Mouse (Mus musculus) forebrain, embryonic 13.5 days (tissue): ENCODE results near the gene Ap4s1. TPM values are rescaled to one million over a fixed set of nuclear protein-coding genes. Genes with fewer than 3 reads are reported as not detected.

Source experiments
- ATAC-seq: fragments of 200-750 bp; cut with Nextera tagmentation; 2 replicates; pipeline ENCODE4 v1.8.0; 2017
- H3K27ac ChIP-seq: fragments of 300-500 bp; sonication (generic); 2 replicates; pipeline ENCODE4 v1.5.1; 2015; ENCODE audit warnings: inconsistent platforms, mild to moderate bottlenecking, moderate library complexity
- H3K27me3 ChIP-seq: fragments of 300-500 bp; sonication (generic); 2 replicates; pipeline ENCODE4 v1.6.1; 2015; ENCODE audit warnings: mild to moderate bottlenecking, inconsistent platforms
- H3K36me3 ChIP-seq: fragments of 300-500 bp; sonication (generic); 2 replicates; pipeline ENCODE4 v1.6.1; 2015; ENCODE audit warnings: mild to moderate bottlenecking, inconsistent platforms; ENCODE audit not compliant: poor library complexity, severe bottlenecking
- H3K4me1 ChIP-seq: fragments of 300-500 bp; sonication (generic); 2 replicates; pipeline ENCODE4 v1.6.1; 2015; ENCODE audit warnings: inconsistent platforms
- H3K4me2 ChIP-seq: fragments of 300-500 bp; sonication (generic); 2 replicates; pipeline ENCODE4 v1.6.1; 2015; ENCODE audit warnings: inconsistent platforms, mild to moderate bottlenecking, moderate library complexity
- H3K4me3 ChIP-seq: fragments of 300-500 bp; sonication (generic); 2 replicates; pipeline ENCODE4 v1.5.1; 2015; ENCODE audit warnings: mild to moderate bottlenecking, inconsistent platforms
- H3K9ac ChIP-seq: fragments of 300-500 bp; sonication (generic); 2 replicates; pipeline ENCODE4 v1.6.1; 2015; ENCODE audit warnings: mild to moderate bottlenecking, inconsistent platforms
- H3K9me3 ChIP-seq: fragments of 300-500 bp; sonication (generic); replicated peaks from 2 replicates; pipeline ENCODE4 v1.6.1; 2016; ENCODE audit warnings: inconsistent platforms
- WGBS: fragments of 180-500 bp; shearing (Covaris S2); methylation state at CpG from one replicate; pipeline ENCODE4 v1.1.7; 2015; 5-methylcytosine and 5-hydroxymethylcytosine counted together
- polyA plus RNA-seq: library from polyadenylated mRNA; unstranded; fragments of >200 nt; fragmentation: Nextera tagmentation; extraction: Ambion mirVana; gene quantifications from 2 replicates; pipeline ENCODE4 v1.2.1, GENCODE M21; 2015

Gene Ap4s1
- polyA plus RNA-seq, 1 experiment from 2014 or later = 52.9 TPM

DNA sequence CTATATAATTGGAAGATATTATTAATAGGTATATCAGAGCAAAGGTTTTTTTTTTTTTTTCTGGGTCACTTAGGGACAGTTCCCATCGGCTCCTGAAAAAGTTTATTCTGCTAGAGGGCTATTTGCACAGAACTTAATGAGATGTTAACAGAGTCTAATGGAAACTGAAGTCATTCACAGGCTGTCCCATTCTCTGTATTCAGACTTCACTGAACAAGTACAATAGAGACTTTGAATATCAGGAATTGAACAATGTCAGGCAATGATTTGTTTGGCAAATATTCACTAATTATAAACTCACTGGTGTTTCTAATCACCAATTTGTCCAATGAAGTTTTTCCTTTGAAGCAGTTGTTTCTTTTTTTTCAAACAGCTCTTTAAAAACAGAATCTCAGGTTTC is 46.0 kb downstream of the Ap4s1 start:
- Histone ChIP-seq H3K4me3 (no peak overlapping the region), H3K4me1 (0 out of 2 replicates have a peak, but pooled peaks cover 9% of the 10 kb centered on the region), H3K9ac (no peak overlapping the region), H3K9me3 (no peaks in the 10 kb centered on the region), H3K36me3 (peaks cover 8% of the 10 kb centered on the region), H3K4me2 (no peak overlapping the region), H3K27me3 (peaks cover 21% of the 10 kb centered on the region), H3K27ac (no peak overlapping the region)
- 3% methylated on average over 1 of the region's 1 CpGs for WGBS
- ATAC-seq = peak; percentile 76; the same call in 1 of the 2 replicates

DNA sequence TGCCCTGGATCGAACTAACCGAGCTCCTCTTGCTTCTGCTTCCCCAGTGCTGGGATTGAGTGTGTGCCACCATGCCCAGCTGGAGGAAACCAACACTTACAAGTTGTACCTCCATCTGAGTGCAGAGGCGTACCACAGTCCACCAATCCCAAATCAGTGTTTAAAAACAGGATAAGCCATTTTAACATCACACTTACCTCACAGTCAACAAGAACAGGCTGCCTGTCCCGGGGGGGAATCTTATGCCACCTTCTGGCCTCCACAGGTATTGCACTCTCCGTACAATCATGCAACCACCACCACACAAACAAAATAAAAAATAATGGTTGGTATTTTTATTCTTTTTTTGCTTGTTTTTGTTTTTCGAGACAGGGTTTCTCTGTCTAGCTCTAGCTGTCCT is 50.9 kb downstream of the Ap4s1 start:
- H3K9me3 ChIP-seq = no peaks in the 10 kb centered on the region
- H3K36me3 ChIP-seq = peaks cover 46% of the 10 kb centered on the region
- no peak overlapping the region for H3K9ac ChIP-seq
- H3K27me3 ChIP-seq = no peaks in the 10 kb centered on the region
- H3K4me2 ChIP-seq = no peak overlapping the region
- H3K4me3 ChIP-seq = no peak overlapping the region
- 0 out of 2 replicates have a peak, but pooled peaks cover 2% of the 10 kb centered on the region for H3K4me1 ChIP-seq
- no peak overlapping the region for H3K27ac ChIP-seq
- WGBS = 87% methylated on average over 6 of the region's 6 CpGs
- ATAC-seq = 0 out of 2 replicates have a peak, but pooled peaks have one; percentile 25

DNA sequence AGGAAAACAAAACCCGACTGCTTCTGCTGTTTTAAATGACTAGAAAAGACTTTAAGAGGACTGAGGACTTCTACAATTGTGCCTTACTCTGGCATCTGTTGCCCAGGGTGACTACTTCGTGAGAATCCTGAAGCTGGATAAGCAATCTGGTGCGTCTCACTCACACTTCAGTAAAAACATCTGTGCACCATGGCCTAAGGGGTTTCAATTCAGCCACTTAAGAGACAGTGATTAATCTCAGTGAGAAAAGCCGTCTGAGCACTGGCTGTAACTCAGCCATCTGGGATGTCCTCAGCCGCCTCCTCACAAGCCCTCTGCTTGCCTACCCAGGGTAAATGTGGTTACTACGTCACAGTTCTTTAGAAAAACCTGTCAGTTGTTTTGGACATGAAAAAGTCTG is 54.1 kb downstream of the Ap4s1 start:
- no peak overlapping the region for H3K4me2 ChIP-seq
- H3K27ac ChIP-seq = no peak overlapping the region
- WGBS = 66% methylated on average over 6 of the region's 6 CpGs
- no peak overlapping the region for H3K4me3 ChIP-seq
- no peaks in the 10 kb centered on the region for H3K27me3 ChIP-seq
- H3K4me1 ChIP-seq = no peaks in the 10 kb centered on the region
- H3K36me3 ChIP-seq = peaks cover 72% of the 10 kb centered on the region
- no peaks in the 10 kb centered on the region for H3K9me3 ChIP-seq
- no peak overlapping the region for H3K9ac ChIP-seq
- peak; percentile 30; the same call in 1 of the 2 replicates for ATAC-seq

DNA sequence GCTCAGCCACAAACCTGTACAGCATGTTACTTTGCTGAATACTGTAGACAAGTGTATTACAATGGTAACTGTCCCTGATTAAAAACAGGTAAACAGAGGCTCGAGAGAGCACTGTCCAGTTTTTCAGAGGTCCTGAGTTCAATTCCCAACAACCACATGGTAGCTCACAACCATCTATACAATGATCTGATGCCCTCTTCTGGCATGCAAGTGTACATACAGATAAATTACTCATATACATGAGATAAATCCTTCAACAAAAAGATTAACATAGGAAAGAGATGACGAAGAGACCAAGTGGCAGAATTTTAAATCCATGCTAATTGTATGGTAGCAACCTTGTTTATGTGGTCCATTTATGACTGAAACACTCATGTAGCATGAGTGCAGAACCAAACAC is 56.5 kb downstream of the Ap4s1 start:
- Histone ChIP-seq H3K27me3 (no peaks in the 10 kb centered on the region), H3K9ac (no peak overlapping the region), H3K9me3 (no peaks in the 10 kb centered on the region), H3K4me1 (no peaks in the 10 kb centered on the region), H3K36me3 (peaks cover 88% of the 10 kb centered on the region), H3K27ac (no peak overlapping the region), H3K4me3 (no peak overlapping the region), H3K4me2 (no peak overlapping the region)
- WGBS = 87% methylated on average over 2 of the region's 2 CpGs
- ATAC-seq = no peak

DNA sequence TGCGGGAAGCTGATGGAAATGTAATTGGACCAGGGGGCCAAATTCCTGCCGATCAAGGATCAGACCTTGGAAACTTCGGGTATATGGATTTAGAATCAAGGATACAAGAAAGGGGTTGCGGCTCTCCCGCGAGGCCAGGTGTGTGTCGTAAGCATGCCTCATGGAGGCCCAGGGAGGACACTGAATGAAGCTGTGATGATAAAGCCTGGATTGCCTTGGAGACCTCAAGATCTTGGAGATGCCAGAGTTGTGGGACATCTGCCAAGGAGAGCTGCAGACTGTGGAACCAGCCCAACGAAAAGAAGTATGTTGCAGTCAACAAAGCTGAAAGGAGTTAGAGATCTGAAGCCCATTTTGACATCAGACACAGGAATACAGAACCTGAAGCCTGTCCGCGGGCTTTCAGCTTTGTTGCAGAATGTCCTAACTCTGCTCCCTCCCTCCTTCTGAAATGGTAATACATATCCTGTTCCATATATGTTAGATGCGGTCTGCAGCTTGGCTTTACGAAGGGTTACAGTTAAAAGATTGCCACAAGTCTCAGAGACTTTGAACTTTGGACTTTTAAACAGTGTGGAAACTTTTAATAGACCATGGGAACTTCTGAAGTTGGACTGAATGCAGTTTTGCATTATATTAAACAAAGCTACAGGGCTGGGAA is 65.2 kb downstream of the Ap4s1 start:
- 96% methylated on average over 12 of the region's 12 CpGs for WGBS

DNA sequence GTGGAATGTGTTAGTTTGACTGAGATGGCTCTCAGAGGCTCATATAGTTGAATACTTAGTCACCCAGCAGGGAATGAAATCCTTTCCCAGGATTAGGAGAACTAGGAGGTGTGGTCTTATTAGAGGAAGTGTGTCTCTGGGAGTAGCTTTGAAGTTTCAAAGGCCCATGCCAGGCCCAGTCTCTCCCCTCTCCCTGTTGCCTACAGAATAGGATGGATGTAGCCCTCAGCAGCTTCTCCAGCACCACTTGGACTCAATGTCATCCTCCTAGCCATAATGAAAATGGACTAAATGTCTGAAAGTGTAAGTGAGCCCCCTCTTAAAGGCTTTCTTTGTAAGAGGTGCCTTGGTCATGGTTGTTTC is 65.7 kb downstream of the Ap4s1 start:
- H3K9me3 ChIP-seq = no peaks in the 10 kb centered on the region
- H3K27me3 ChIP-seq = no peaks in the 10 kb centered on the region
- ATAC-seq = no peak
- H3K36me3 ChIP-seq = peaks cover 82% of the 10 kb centered on the region
- no peak overlapping the region for H3K27ac ChIP-seq
- H3K9ac ChIP-seq = no peak overlapping the region
- H3K4me1 ChIP-seq = no peaks in the 10 kb centered on the region
- H3K4me3 ChIP-seq = no peak overlapping the region
- no peak overlapping the region for H3K4me2 ChIP-seq

More for the DNA sequence above, 65.2 kb downstream of the Ap4s1 start:
- Histone ChIP-seq H3K4me2 (no peak overlapping the region), H3K9me3 (no peaks in the 10 kb centered on the region), H3K27ac (no peak overlapping the region), H3K4me3 (no peak overlapping the region), H3K27me3 (no peaks in the 10 kb centered on the region), H3K4me1 (no peaks in the 10 kb centered on the region), H3K9ac (no peak overlapping the region), H3K36me3 (peaks cover 85% of the 10 kb centered on the region)
- ATAC-seq = no peak

DNA sequence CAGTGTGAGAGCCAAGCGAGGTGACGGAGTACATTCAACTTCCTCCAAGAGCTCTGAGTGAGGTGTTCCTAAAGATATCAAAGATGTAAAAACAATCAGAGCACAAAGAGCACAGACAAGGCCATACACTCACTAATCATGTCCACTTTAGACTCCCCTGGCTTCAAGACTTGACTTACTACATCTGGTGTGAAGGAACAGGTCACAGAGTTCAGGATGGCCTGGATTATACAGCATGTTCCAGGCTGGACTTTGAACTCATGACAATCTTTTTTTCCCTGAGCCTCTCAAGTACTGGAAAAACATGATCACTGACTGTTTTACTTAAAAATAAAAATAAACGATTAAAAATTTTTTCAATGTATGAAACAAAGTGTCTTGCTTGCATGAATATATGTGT is 68.5 kb downstream of the Ap4s1 start:
- Histone ChIP-seq H3K36me3 (peaks cover 85% of the 10 kb centered on the region), H3K27me3 (no peaks in the 10 kb centered on the region), H3K4me3 (no peak overlapping the region), H3K9me3 (no peaks in the 10 kb centered on the region), H3K27ac (no peak overlapping the region), H3K4me2 (no peak overlapping the region), H3K9ac (no peak overlapping the region), H3K4me1 (no peaks in the 10 kb centered on the region)
- ATAC-seq = no peak
- 95% methylated on average over 3 of the region's 3 CpGs for WGBS

DNA sequence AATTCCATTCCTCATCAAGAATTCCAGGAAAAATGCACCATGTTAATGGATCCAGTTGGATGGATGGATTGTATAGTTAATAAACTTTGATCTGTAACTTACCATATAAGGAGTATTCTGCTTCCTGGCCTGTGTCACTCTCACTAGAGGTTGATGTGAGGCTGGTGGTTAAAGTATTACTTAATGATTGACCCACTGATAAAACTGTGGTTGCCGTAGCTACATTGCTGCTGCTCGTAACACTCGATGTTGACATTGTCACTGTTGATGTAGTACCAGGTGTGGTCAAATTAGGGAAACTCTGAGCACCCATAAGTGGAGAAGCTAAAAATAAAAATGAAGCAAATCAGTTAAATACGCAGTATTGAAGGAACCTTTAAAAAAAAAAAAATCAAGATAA is 76.6 kb downstream of the Ap4s1 start:
- Histone ChIP-seq H3K9me3 (no peaks in the 10 kb centered on the region), H3K27me3 (no peaks in the 10 kb centered on the region), H3K4me1 (no peaks in the 10 kb centered on the region), H3K36me3 (peaks cover 59% of the 10 kb centered on the region), H3K4me3 (no peak overlapping the region), H3K27ac (no peak overlapping the region), H3K4me2 (no peak overlapping the region), H3K9ac (no peak overlapping the region)
- WGBS = 97% methylated on average over 4 of the region's 4 CpGs
- ATAC-seq = no peak

DNA sequence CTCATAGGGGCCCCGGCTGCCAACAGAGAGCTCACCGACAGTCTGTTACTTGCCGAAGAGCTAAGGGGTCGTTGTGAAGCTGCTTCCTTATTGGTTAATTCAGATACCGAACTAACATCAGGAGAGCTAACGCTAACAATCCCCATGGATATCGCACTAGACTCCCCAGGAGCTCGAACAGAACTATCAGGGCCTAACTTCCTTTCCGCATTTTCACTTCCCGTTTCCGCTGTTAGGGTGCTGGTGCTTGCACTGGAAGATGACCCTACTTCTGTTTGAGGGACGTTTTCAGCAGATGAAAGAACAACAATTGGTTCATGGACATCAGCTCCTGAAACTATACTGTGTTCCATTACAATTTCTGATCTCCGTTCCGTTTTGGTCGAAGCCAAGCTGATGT is 77.9 kb downstream of the Ap4s1 start:
- H3K27me3 ChIP-seq = no peaks in the 10 kb centered on the region
- peaks cover 56% of the 10 kb centered on the region for H3K36me3 ChIP-seq
- no peak overlapping the region for H3K27ac ChIP-seq
- H3K9ac ChIP-seq = no peak overlapping the region
- H3K9me3 ChIP-seq = no peaks in the 10 kb centered on the region
- no peaks in the 10 kb centered on the region for H3K4me1 ChIP-seq
- H3K4me2 ChIP-seq = no peak overlapping the region
- no peak overlapping the region for H3K4me3 ChIP-seq
- no peak for ATAC-seq
- 93% methylated on average over 15 of the region's 15 CpGs for WGBS

DNA sequence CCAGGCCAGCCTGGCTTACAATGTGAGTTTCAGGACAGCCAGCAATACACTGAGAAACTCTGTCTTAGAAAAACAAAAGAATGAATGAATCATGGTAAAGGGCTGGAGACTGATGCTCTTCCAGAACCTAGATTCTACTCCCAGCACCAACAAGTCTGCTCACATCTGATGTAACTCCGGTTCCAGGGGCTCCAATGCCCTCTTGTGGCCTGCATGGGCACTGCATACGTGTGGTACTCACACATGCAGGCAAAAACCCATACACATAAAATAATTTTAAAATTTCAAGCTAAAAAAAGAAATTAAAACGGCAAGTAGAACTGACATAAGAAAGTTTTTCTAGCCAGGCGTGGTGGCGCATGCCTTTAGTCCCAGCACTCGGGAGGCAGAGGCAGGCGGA is 94.0 kb downstream of the Ap4s1 start:
- H3K4me3 ChIP-seq = no peak overlapping the region

More for the DNA sequence above, 94.0 kb downstream of the Ap4s1 start:
- 91% methylated on average over 7 of the region's 7 CpGs for WGBS
- Histone ChIP-seq H3K4me2 (no peak overlapping the region), H3K9me3 (no peaks in the 10 kb centered on the region), H3K4me1 (no peaks in the 10 kb centered on the region), H3K36me3 (peaks cover 75% of the 10 kb centered on the region), H3K9ac (no peak overlapping the region), H3K27ac (no peak overlapping the region), H3K27me3 (no peaks in the 10 kb centered on the region)
- no peak for ATAC-seq

Other genes starting within 250 kb of the Ap4s1 start
- 5.1 and 6.9 TPM in 2 replicates for gene Coch, start 97.7 kb upstream of the Ap4s1 start, polyA plus RNA-seq
- 47.5 and 50.0 TPM in 2 replicates for gene Strn3, start 864 bp downstream of the Ap4s1 start, polyA plus RNA-seq
- gene Hectd1, start 138.5 kb downstream of the Ap4s1 start, polyA plus RNA-seq = 38.6 and 39.1 TPM in 2 replicates